Mouse (Mus musculus): ENCODE measurements at regions not wholly inside any gene's neighbourhood (a gene's known extent, or its start where the extent isn't known, plus 50 kb on each side); places are given as distances from the start of the nearest gene placed in this dataset.

- TF ChIP-seq IRF4 (IDR thresholded peaks at IDR 0.05; ENCODE audit: low read depth, low read length) (peak; percentile 65; the same call in 1 of the 2 replicates), ZKSCAN1 (IDR thresholded peaks at IDR 0.05; ENCODE audit: borderline replicate concordance, low read depth, low read length) (no peak), NELFE (IDR thresholded peaks at IDR 0.05; ENCODE audit: low read depth, low read length) (0 out of 2 replicates have a peak, but pooled peaks have one; percentile 41), ETS1 (conservative IDR thresholded peaks at IDR 0.05; ENCODE audit: low read depth, low read length) (peak; percentile 72), NRF1 (IDR thresholded peaks at IDR 0.05; ENCODE audit: low read depth, low read length) (no peak), MAFK (IDR thresholded peaks at IDR 0.05; ENCODE audit: insufficient replicate concordance, low read length) (no peak)
Observed at GRCm38 (mm10) chr2:167777331-167778085, 87.9 kb upstream of the Tmem189 start (continued).

- H3K27me3 ChIP-seq (replicated peaks) = peaks cover 95% of the 10 kb centered on the region
Observed at GRCm38 (mm10) chr2:167776251-167777168, 86.9 kb upstream of the Tmem189 start.

GRCm38 (mm10) chr2:167775218-167775915 lies 85.7 kb upstream of the Tmem189 start:
- H3K27ac ChIP-seq (ENCODE audit: insufficient read depth, low read depth) = no peak overlapping the region
- dilution Hi-C loops (cut with MboI; ENCODE audit: extremely low pct_ligation_motif_present, extremely low pct_unique_long_range_greater_than_20kb, low sequenced_read_pairs) = no loop called here
- H3K4me2 ChIP-seq (ENCODE audit: insufficient read depth, low read depth, poor library complexity, severe bottlenecking) = no peak overlapping the region
- DNase-seq (ENCODE audit: extremely low read depth) = no peak
- H3K27me3 ChIP-seq (replicated peaks) = peaks cover 94% of the 10 kb centered on the region
- in situ Hi-C loops (cut with MboI; ENCODE audit: low pct_ligation_motif_present, low pct_unique_long_range_greater_than_20kb, low sequenced_read_pairs) = no loop called here
- no peak for TF ChIP-seq USF2 (conservative IDR thresholded peaks at IDR 0.05; ENCODE audit: low read depth, low read length)
- 0 out of 2 replicates have a peak, but pooled peaks have one; percentile 48 for TF ChIP-seq NRF1 (IDR thresholded peaks at IDR 0.05; ENCODE audit: low read depth, low read length)
- H3K9ac ChIP-seq (ENCODE audit: insufficient read depth, low read depth) = no peak overlapping the region
- H3K4me3 ChIP-seq (replicated peaks in 1 of 3; ENCODE audit: low read depth in 2 of 3, low read length in 2 of 3, poor library complexity in 1 of 3) = no peak overlapping the region
- H3K4me1 ChIP-seq (ENCODE audit: control insufficient read depth in 1 of 2, insufficient read depth in 2 of 2) = peaks cover 10 to 21% of the 10 kb centered on the region in 2 experiments
- H3K9me3 ChIP-seq (replicated peaks; ENCODE audit: low read length) = no peaks in the 10 kb centered on the region
- H3K36me3 ChIP-seq (replicated peaks in 1 of 2; ENCODE audit: control insufficient read depth in 1 of 2, insufficient read depth in 1 of 2, low read length in 1 of 2) = no peaks in the 10 kb centered on the region
- no peaks in the 10 kb centered on the region for H3K79me2 ChIP-seq (replicated peaks; ENCODE audit: control insufficient read depth, extremely low read depth, insufficient read depth, poor library complexity, severe bottlenecking)

More at GRCm38 (mm10) chr2:167776251-167777168, 86.9 kb upstream of the Tmem189 start:
- no peaks in the 10 kb centered on the region for H3K9me3 ChIP-seq (replicated peaks; ENCODE audit: low read length)
- H3K36me3 ChIP-seq (replicated peaks in 1 of 2; ENCODE audit: control insufficient read depth in 1 of 2, insufficient read depth in 1 of 2, low read length in 1 of 2) = no peaks in the 10 kb centered on the region
- TF ChIP-seq KAT2A (IDR thresholded peaks at IDR 0.05; ENCODE audit: insufficient replicate concordance, low read length) (no peak), GABPA (IDR thresholded peaks at IDR 0.05; ENCODE audit: insufficient replicate concordance, low read depth, low read length) (no peak)
- H3K4me3 ChIP-seq (replicated peaks in 1 of 3; ENCODE audit: low read depth in 2 of 3, low read length in 2 of 3, poor library complexity in 1 of 3) = no peak overlapping the region
- no peak overlapping the region for H3K4me2 ChIP-seq (ENCODE audit: insufficient read depth, low read depth, poor library complexity, severe bottlenecking)
- no peak for DNase-seq (ENCODE audit: extremely low read depth)
- H3K4me1 ChIP-seq (ENCODE audit: control insufficient read depth in 1 of 2, insufficient read depth in 2 of 2) = peaks cover 10 to 21% of the 10 kb centered on the region in 2 experiments
- no peak overlapping the region for H3K9ac ChIP-seq (ENCODE audit: insufficient read depth, low read depth)
- dilution Hi-C loops (cut with MboI; ENCODE audit: extremely low pct_ligation_motif_present, extremely low pct_unique_long_range_greater_than_20kb, low sequenced_read_pairs) (no loop called here), in situ Hi-C loops (cut with MboI; ENCODE audit: low pct_ligation_motif_present, low pct_unique_long_range_greater_than_20kb, low sequenced_read_pairs) (no loop called here)
- H3K79me2 ChIP-seq (replicated peaks; ENCODE audit: control insufficient read depth, extremely low read depth, insufficient read depth, poor library complexity, severe bottlenecking) = no peaks in the 10 kb centered on the region
- H3K27ac ChIP-seq (ENCODE audit: insufficient read depth, low read depth) = no peak overlapping the region
